Mouse (Mus musculus) embryonic facial prominence, embryonic 12.5 days (tissue): ENCODE measurements around the gene Cers6. TPM values are rescaled to one million over a fixed set of nuclear protein-coding genes. Genes with fewer than 3 reads are reported as not detected.

Experiments used
- ATAC-seq: fragments of 200-750 bp; cut with Nextera tagmentation; 2 replicates; pipeline ENCODE4 v1.8.0; 2017; ENCODE audit not compliant: insufficient number of reproducible peaks, insufficient read depth, low FRiP score, low TSS enrichment
- H3K27ac ChIP-seq: fragments of 300-500 bp; sonication (generic); 2 replicates; pipeline ENCODE4 v1.5.1; 2016; ENCODE audit warnings: mild to moderate bottlenecking
- H3K27me3 ChIP-seq: fragments of 300-500 bp; sonication (generic); 2 replicates; pipeline ENCODE4 v1.6.1; 2016; ENCODE audit warnings: mild to moderate bottlenecking, moderate library complexity
- H3K36me3 ChIP-seq: fragments of 300-500 bp; sonication (generic); 2 replicates; pipeline ENCODE4 v1.6.1; 2016; ENCODE audit warnings: mild to moderate bottlenecking
- H3K4me1 ChIP-seq: fragments of 300-500 bp; sonication (generic); 2 replicates; pipeline ENCODE4 v1.6.1; 2016
- H3K4me2 ChIP-seq: fragments of 300-500 bp; sonication (generic); replicated peaks from 2 replicates; pipeline ENCODE4 v1.6.1; 2016; ENCODE audit warnings: mild to moderate bottlenecking, moderate library complexity
- H3K4me3 ChIP-seq: fragments of 300-500 bp; sonication (generic); 2 replicates; pipeline ENCODE4 v1.5.1; 2016; ENCODE audit warnings: mild to moderate bottlenecking
- H3K9ac ChIP-seq: fragments of 300-500 bp; sonication (generic); 2 replicates; pipeline ENCODE4 v1.6.1; 2016; ENCODE audit warnings: mild to moderate bottlenecking, moderate library complexity
- H3K9me3 ChIP-seq: fragments of 300-500 bp; sonication (generic); 2 replicates; pipeline ENCODE4 v1.6.1; 2016; ENCODE audit warnings: mild to moderate bottlenecking, moderate library complexity
- WGBS: fragments of 180-500 bp; shearing (Covaris S2); methylation state at CpG from one replicate; pipeline ENCODE4 v1.1.7; 2016; 5-methylcytosine and 5-hydroxymethylcytosine counted together
- polyA plus RNA-seq: library from polyadenylated mRNA; unstranded; fragments of >200 nt; fragmentation: Nextera tagmentation; extraction: Ambion mirVana; gene quantifications from 2 replicates; pipeline ENCODE4 v1.2.1, GENCODE M21; 2016

Cers6 gene
- polyA plus RNA-seq, 1 experiment from 2014 or later: 31.4 TPM

DNA sequence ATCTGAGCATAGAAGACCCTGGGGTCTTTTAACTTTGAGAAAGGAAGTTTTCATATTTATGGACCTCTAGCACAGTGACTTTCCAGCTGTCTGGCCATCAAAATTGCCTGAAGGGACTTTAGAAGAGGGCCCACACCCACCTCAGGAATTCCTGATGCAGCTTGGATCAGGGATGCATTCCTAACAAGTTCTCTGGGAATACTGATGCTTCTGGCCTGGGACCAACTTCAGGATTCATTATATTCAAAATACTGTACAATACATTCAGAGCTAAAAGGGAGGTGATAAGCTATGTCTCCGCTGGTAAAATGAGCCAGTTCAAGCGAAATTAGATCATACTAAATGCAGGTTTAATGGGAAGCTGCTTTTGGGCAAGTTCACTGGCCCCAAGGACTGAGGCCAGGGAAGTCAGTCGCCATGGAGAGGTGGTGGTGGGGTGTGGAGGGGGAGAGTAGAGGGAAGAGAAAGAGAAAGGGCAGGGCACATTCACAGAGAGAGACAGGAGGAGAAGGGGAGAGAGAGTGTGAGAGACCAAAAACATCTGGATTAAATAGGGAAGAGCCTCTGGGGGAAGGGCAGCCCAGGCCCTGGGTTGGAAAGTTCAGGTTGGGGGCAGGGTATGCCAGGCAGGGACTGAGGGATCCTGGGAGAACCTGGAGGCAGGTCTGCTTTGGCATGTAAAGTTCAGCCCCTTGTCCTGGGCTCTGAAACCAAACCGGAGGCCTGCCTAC lies 24.7 kb downstream of the Cers6 start:
- ATAC-seq: 0 out of 2 replicates have a peak, but pooled peaks have one; percentile 52
- Histone ChIP-seq H3K4me1 (peaks cover 20% of the 10 kb centered on the region), H3K4me2 (no peak overlapping the region), H3K9ac (no peak overlapping the region), H3K36me3 (no peaks in the 10 kb centered on the region), H3K4me3 (no peak overlapping the region), H3K27ac (peak overlapping the region; percentile 30; the same call in 1 of the 2 replicates), H3K27me3 (no peaks in the 10 kb centered on the region), H3K9me3 (no peaks in the 10 kb centered on the region)
- 17% methylated on average over 4 of the region's 4 CpGs for WGBS

DNA sequence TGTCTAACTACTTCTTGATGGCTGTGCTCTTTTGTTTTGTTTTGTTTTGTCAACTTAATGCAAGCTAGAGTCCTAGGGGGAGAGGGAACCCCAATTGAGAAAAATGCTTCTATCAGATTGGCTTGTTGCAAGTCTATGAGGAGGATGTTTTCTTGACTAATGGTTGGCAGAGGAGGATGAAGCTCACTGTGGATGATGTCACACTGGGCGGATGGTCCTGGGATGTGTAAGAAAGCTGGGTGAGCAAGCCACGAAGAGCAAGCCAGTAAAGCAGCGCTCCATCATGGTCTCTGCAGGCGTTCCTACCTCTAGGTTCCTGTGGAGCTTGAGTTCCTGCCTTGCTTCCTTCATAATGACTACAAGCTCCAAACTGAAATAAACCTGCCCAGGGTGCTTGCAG lies 25.4 kb downstream of the Cers6 start:
- WGBS: 77% methylated on average over 4 of the region's 4 CpGs
- H3K4me3 ChIP-seq: no peak overlapping the region
- no peaks in the 10 kb centered on the region for H3K27me3 ChIP-seq
- H3K36me3 ChIP-seq: no peaks in the 10 kb centered on the region
- H3K9me3 ChIP-seq: no peaks in the 10 kb centered on the region
- no peak overlapping the region for H3K4me2 ChIP-seq
- no peak for ATAC-seq
- no peak overlapping the region for H3K9ac ChIP-seq
- no peak overlapping the region for H3K27ac ChIP-seq
- H3K4me1 ChIP-seq: peaks cover 20% of the 10 kb centered on the region

DNA sequence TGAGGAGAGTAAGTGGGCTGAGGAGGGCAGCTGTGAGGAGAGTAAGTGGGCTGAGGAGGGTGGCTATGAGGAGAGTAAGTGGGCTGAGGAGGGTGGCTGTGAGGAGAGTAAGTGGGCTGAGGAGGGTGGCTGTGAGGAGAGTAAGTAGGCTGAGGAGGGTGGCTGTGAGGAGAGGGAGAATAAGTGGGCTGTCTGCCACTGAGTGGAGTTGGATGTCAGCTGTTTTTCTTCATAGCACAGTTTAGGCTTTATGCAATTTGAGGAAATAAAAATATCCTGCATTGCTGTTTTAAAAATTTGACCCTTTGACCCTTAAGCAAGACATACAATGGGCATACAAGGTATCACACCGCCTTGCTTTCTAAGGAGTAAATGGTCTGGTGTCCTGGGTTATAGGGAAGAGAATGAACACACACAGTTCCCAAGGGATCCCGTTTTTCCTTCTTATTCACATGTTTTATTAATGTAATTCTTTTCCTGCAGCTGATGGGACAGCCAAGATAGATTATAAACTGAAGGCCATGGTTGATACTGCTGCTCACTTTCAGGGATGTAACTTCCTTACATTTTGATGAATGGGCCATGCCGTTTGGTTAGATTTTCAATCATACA lies 27.0 kb downstream of the Cers6 start:
- peaks cover 20% of the 10 kb centered on the region for H3K4me1 ChIP-seq
- no peak overlapping the region for H3K27ac ChIP-seq
- H3K9me3 ChIP-seq: no peaks in the 10 kb centered on the region
- H3K36me3 ChIP-seq: no peaks in the 10 kb centered on the region
- WGBS: 75% methylated on average over 3 of the region's 3 CpGs
- no peak overlapping the region for H3K9ac ChIP-seq
- no peak for ATAC-seq
- H3K4me2 ChIP-seq: no peak overlapping the region
- H3K4me3 ChIP-seq: no peak overlapping the region
- no peaks in the 10 kb centered on the region for H3K27me3 ChIP-seq

DNA sequence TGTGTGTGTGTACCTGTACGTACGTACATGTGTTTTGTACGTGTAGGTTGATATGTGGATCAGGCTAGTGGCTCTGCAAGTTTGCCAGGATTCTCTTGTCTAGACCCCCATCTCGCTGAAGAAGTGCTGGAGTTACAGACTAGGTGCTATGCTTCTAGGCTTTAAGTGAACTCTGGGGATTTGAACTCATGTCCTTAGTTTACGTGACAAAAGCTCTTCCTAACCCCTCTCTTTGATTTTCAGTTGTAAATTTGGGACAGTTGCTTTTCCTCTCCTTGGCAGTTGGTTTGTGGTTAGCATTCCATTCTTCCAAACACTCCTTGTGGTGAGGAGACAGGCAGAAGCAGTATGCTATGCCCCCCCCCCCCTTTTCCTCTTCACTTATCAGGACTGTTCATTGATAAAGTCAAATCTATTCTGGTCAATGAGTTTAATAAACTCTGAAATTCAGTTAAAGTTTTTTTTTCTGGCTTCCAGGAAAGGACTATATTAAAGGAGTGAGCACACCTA lies 28.5 kb downstream of the Cers6 start:
- Histone ChIP-seq H3K36me3 (no peaks in the 10 kb centered on the region), H3K27ac (no peak overlapping the region), H3K9ac (no peak overlapping the region), H3K9me3 (no peaks in the 10 kb centered on the region), H3K4me2 (no peak overlapping the region), H3K27me3 (no peaks in the 10 kb centered on the region), H3K4me3 (no peak overlapping the region), H3K4me1 (peaks cover 20% of the 10 kb centered on the region)
- ATAC-seq: no peak
- WGBS: 88% methylated on average over 5 of the region's 5 CpGs

DNA sequence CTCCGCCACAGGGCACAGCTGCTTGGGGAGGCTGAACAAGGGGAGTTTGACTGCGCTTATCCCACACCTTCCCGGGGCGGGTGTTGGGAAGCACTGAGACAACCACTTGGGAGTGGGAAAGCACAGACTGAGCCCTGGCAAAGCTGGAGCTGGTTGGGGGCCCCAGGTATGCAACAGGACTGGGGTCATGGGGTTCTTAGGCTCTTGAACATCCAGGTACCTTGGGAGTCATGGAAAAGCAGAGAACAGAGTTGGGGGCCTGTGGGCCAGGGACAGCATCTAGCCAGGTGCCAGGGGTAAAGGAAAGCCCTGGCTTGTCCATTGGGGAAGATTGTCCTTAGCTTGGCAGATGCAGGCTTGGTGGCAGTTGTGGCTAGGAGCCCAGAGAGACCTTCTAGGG lies 31.2 kb downstream of the Cers6 start:
- no peaks in the 10 kb centered on the region for H3K27me3 ChIP-seq
- H3K4me3 ChIP-seq: no peak overlapping the region
- WGBS: 93% methylated on average over 4 of the region's 4 CpGs
- H3K27ac ChIP-seq: no peak overlapping the region
- H3K9ac ChIP-seq: no peak overlapping the region
- no peaks in the 10 kb centered on the region for H3K9me3 ChIP-seq
- H3K4me2 ChIP-seq: no peak overlapping the region
- H3K36me3 ChIP-seq: no peaks in the 10 kb centered on the region
- H3K4me1 ChIP-seq: peaks cover 5% of the 10 kb centered on the region; the same call in 1 of the 2 replicates
- ATAC-seq: no peak

DNA sequence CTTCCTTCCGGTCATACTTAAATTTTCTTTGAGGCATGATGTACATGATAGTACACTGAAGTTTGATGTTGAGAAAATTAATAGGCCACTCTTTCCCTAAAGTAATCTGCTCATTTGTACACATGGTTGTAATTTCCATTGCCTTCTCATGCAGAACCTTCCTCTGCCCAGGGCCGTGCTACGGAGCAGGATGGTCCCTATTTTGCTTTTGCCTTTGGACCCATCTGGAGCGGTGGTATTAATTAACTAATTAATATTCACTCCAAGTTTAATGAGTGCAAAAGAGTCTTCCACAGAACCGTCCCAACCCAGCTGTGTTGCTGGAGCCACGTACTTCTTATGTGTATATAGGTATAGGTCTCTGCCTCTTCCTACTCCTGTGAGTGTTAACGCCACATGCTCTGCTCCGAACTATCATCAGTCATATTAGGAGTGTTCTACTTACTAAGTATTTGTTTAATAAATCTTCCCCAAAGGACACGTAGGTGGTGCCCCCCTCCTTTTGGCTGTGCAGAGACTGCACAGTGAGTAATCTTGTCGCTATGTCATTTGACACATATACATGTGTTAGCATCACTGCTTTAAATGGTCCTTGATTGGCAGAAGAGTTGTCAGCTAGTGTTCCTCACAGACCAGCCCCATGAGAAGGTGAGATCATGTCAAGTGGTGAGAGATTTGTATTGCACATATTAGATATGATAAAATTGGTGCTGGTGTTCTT lies 34.0 kb downstream of the Cers6 start:
- Histone ChIP-seq H3K4me2 (no peak overlapping the region), H3K27me3 (no peaks in the 10 kb centered on the region), H3K27ac (no peak overlapping the region), H3K36me3 (no peaks in the 10 kb centered on the region), H3K4me3 (no peak overlapping the region), H3K9ac (no peak overlapping the region), H3K4me1 (no peaks in the 10 kb centered on the region), H3K9me3 (no peaks in the 10 kb centered on the region)
- WGBS: 71% methylated on average over 10 of the region's 10 CpGs
- ATAC-seq: peak; percentile 58

DNA sequence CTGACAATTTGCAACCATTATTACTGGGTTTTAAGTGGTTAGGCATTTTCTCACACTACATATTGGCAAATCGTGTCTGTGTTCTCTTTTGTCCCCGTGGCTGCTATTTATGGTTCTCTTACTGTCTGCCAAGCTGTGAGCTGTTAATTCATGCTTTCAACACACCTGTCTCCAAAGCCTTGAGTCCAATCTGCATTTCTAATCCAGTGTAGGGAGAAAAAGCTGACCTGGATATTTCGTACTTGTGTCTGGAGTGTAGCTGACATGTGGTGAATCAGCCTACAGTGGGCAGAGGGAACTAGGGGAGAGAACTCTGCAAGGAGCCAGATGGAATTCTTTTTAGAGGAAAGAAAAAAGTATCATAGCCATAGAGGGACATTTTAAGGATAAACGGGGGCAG lies 35.0 kb downstream of the Cers6 start:
- 83% methylated on average over 4 of the region's 4 CpGs for WGBS
- Histone ChIP-seq H3K9me3 (no peaks in the 10 kb centered on the region), H3K4me3 (no peak overlapping the region), H3K27ac (no peak overlapping the region), H3K9ac (no peak overlapping the region), H3K36me3 (no peaks in the 10 kb centered on the region; the same call in 1 of the 2 replicates), H3K27me3 (no peaks in the 10 kb centered on the region), H3K4me2 (no peak overlapping the region), H3K4me1 (no peaks in the 10 kb centered on the region)
- no peak for ATAC-seq

DNA sequence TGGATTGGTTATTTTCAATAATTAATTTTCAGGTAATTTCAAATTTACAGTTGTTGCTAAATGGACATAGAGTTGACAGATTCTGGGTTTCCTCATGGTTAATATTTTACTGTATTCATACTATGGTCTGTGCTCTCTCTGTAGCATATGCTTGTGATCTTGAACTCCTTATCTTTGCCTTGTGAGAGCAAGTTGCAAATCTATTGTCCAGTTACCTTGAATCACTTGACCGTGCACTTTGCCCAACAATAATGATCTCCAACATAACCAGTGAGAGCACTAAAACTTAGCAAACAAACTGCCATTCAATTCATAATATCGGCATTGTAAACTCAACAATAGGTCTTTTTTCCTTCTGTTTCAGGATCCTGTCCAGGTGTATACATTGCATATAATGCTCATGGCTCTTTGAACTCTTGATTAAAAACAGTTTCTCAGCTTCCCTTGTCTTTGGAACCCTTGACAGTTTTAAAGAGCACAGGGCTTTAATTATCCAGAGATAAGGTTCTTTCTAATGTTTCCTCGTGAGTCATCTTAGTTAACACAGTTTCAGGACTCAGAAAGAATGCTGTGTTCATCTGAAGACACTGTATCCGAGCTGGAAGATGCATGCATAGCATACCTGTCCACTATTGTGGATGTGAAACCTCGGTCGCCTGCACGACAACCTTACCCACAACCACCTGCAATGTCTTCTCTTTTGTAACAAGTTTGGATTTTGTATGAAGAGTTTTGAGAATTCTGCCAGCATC lies 38.7 kb downstream of the Cers6 start:
- no peak for ATAC-seq
- no peaks in the 10 kb centered on the region for H3K4me1 ChIP-seq
- no peaks in the 10 kb centered on the region for H3K9me3 ChIP-seq
- H3K4me2 ChIP-seq: no peak overlapping the region
- H3K9ac ChIP-seq: no peak overlapping the region
- no peak overlapping the region for H3K4me3 ChIP-seq
- H3K27ac ChIP-seq: no peak overlapping the region
- H3K36me3 ChIP-seq: no peaks in the 10 kb centered on the region; the same call in 1 of the 2 replicates
- WGBS: 84% methylated on average over 7 of the region's 7 CpGs
- H3K27me3 ChIP-seq: no peaks in the 10 kb centered on the region

DNA sequence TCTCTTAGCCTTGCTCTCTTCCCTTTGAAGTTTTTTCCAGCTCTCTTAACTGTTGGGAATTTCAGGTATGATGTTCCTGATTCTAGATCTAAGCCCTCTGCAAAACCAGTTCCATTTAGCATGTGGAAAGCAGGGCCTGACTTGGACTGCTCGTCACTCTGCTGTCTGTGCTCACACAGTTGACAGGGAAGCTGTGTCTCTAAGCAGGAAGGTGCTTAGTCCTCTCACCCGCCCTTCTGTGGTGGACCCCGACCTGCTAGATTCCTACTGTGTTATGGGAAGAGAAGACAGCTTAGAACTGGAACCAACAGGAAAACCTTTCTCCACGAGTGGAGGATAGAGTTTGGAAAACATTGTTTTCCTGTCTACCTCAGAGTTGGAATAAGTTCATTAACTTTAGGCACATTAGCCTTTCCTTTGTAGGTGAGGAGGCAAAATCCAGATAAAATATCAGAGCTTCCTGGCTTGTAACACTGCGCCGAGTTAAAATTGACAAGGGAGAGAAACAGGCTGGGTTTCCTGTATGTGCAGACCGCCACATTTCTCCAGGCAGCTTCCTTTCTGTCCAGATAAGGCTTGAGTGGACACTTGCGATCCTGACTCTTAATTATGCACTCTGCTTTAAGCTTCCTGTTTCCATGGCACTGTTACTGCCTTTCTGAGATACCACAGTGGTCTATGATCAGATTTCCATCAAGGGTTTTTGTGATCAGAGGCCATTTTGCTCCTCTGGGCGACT lies 39.6 kb downstream of the Cers6 start:
- Histone ChIP-seq H3K9me3 (no peaks in the 10 kb centered on the region), H3K4me2 (no peak overlapping the region), H3K4me1 (no peaks in the 10 kb centered on the region), H3K27me3 (no peaks in the 10 kb centered on the region), H3K36me3 (no peaks in the 10 kb centered on the region; the same call in 1 of the 2 replicates), H3K27ac (no peak overlapping the region), H3K4me3 (no peak overlapping the region), H3K9ac (no peak overlapping the region)
- 70% methylated on average over 9 of the region's 9 CpGs for WGBS
- ATAC-seq: no peak

DNA sequence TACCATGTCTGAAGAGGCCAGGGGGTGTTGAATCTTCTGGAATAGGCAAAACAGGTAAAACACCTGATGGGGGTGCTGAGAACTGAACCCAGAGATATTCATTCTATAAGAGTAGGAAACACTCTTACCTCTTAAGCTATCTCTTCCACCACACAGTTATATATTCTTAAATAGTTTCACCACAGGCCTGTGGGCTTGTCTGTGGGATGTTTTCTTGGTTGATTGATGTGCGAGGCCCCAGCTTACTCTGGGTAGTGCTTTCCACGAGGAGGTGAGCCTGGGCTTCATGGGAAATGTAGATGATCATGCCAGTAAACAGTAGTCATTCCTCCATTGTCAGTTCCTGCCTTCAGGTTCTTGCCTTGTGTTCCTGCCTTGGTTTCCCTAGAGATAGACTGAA lies 40.5 kb downstream of the Cers6 start:
- WGBS: 86% methylated on average over 2 of the region's 2 CpGs
- H3K9ac ChIP-seq: no peak overlapping the region
- H3K4me2 ChIP-seq: no peak overlapping the region
- no peaks in the 10 kb centered on the region for H3K9me3 ChIP-seq
- H3K4me3 ChIP-seq: no peak overlapping the region
- ATAC-seq: no peak
- H3K4me1 ChIP-seq: no peaks in the 10 kb centered on the region
- H3K36me3 ChIP-seq: no peaks in the 10 kb centered on the region; the same call in 1 of the 2 replicates
- no peak overlapping the region for H3K27ac ChIP-seq
- H3K27me3 ChIP-seq: no peaks in the 10 kb centered on the region

DNA sequence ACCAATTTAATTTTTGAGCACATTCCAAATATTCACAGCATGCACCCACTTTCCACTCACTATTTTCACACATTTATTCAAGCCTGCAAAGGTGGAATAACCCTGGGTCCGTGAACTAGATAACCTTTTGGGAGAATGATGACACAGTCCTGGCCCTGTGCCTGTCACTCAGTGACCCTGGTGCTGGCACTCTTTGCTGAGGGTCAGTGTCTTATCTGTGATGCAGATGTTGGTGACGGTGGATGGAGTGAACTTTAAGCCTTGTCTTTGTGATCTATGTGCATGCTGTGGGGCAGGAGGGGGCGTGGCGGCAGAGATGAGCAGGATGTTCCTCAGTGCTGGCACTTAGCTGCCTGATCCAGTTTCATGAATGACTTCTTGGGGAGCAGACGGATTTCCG lies 41.3 kb downstream of the Cers6 start:
- no peaks in the 10 kb centered on the region for H3K4me1 ChIP-seq

More for the DNA sequence above, 41.3 kb downstream of the Cers6 start:
- WGBS: 88% methylated on average over 6 of the region's 6 CpGs
- Histone ChIP-seq H3K4me2 (no peak overlapping the region), H3K9ac (no peak overlapping the region), H3K4me3 (no peak overlapping the region), H3K27ac (no peak overlapping the region), H3K9me3 (no peaks in the 10 kb centered on the region), H3K36me3 (no peaks in the 10 kb centered on the region; the same call in 1 of the 2 replicates), H3K27me3 (no peaks in the 10 kb centered on the region)
- ATAC-seq: no peak
